Mouse (Mus musculus): ENCODE results near the gene Sdhc. TPM values are rescaled to one million over a fixed set of nuclear protein-coding genes. Genes with fewer than 3 reads are reported as not detected.

Gene Sdhc
- total RNA-seq (2014; fragmentation: Nextera tagmentation) (150 and 178 TPM in 2 replicates), total RNA-seq (2017) (72.0 and 84.7 TPM in 2 replicates)

- ATAC-seq (replicated peaks; ENCODE audit: low FRiP score, low TSS enrichment, poor library complexity, severe bottlenecking) = peak; percentile 99
Observed at GRCm38 (mm10) chr1:171149974-171150760, at the start of gene Sdhc, which contains the start of gene Mpz. Sdhc (minus strand) TSS chr1:171150603. Mpz (plus strand) TSS chr1:171150711.

DNA sequence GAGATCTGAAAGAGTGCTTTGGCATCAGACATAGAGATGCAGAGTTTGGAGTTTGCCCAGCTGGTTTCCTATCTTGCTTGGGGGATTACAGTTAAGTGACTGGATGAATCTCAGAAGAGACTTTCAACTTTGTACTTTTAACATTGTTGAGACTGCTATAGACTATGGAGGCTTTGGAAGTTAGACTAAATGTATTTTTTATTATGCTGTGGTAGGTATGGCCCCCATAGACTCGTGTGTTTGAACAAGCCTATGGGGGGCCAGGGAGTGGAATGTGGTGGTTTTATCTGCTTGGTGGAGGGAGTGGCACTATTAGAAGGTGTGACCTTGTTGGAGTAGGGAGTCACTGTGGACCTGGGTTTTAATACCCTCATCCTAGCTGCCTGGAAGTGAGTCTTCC, 49.1 kb upstream of the Sdhc start:
- ATAC-seq (replicated peaks; ENCODE audit: low FRiP score, low TSS enrichment, poor library complexity, severe bottlenecking) = no peak

DNA sequence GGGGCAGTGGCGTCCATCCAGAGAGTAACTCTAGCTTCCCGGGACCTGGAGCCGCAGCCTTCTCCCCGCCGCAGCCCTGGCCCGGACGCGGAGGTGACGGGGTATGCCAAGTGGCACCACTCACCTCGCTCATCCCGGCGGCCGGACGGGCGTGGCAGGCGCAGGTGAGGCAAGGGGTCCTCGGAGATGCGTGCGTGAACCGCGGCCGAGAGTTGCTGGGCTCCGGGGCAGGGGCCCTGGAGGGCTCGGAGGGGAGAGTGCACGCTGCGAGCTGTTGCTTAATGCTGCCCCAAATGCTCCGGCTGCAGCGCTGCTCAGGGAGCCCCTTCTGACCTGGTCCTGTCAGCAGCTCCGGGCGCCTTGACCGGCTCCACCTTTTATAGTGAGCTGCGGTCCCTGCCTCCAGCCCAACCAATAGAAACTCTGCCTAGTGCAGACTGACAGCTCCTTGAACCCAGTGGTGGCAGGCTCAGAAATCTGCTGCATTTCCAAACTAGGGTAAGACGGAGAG, 45.5 kb upstream of the Sdhc start, which contains the start of gene Pcp4l1:
Gene Pcp4l1 (minus strand): TSS at position 382 of the 511 bp plus-strand sequence.
- ATAC-seq (replicated peaks; ENCODE audit: low FRiP score, low TSS enrichment, poor library complexity, severe bottlenecking) = peak; percentile 85

- ATAC-seq (replicated peaks; ENCODE audit: low FRiP score, low TSS enrichment, poor library complexity, severe bottlenecking) = peak; percentile 39; the same call in 1 of the 2 replicates
Observed at GRCm38 (mm10) chr1:171195046-171195822, 44.8 kb upstream of the Sdhc start.

DNA sequence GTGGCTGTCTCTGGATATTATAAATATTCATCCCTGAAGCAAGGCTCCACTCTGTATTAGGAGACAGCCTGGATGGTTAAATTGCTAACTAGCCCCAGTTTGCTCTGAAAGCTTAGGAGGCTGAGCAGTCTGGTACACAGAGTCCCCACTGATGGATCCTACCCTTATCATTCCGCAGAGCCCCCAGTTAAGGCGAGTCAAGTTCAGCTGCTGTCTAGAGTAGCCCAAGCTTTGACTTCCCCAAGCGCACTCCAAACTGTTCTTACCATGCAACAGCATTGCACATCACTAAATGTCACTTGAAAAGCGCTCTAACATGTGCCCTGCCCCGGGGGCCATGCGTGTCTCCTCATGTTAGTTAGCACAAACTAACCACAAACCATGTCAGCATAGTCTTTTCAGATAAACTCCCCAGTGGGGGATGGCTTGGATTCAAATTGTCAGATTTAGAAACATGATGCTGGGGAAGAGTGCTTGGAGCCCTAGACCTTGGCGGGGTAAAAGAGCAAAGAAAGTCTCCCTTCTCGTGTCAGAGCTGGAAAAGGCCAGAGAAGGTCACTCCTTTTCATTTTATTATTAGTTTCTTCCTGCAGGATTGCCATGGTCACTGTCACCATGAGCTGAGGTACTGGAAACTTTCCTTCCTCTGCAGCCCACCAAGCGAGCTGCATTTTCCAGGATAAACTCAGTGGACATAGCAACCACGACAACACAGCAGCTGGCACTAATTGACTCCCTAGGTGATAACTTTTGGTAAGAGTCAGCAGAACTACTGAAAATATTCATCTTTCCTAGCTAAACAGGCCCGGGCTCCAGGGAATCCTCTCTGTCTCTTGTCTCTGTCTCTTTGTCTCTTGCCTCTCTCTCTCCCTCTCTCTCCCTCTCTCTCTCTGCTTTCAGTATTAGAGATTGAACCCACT, 43.8 kb upstream of the Sdhc start:
- ATAC-seq (replicated peaks; ENCODE audit: low FRiP score, low TSS enrichment, poor library complexity, severe bottlenecking) = no peak

DNA sequence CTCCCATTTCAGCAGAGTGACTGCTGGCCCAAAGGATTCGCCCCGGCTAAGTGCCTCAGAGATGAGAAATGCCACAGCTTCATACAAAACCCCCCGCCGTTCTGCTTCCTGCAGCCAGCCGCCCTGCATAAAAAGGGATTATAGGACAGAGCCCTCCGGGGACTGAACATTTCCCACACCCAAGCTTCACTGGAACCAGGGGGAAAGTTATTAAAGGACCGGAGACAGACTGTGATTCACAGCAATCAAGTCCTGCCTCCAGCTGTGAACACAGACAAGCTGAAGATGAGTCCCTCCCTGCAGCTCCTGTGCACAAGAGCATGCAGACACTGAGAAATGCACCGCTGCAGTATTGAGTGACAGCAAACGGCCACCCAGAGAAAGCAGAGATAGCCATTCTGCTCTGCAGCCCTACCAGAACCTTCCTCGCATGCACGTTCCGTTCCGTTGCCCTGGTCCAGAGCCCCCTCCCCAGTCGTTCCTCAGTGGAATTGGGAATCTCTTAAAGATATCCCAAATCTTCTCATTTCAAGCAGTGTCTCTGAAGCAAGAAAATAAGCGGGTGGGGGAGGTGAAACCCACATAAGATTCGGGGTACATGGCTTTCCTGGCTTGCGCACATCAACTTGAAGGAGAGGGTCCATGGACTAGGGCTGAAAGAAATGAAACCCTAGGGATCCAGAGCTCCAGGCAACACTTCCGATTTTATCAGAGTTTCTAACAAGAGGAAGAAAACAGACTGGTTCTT, 42.9 kb upstream of the Sdhc start:
- ATAC-seq (replicated peaks; ENCODE audit: low FRiP score, low TSS enrichment, poor library complexity, severe bottlenecking) = no peak

DNA sequence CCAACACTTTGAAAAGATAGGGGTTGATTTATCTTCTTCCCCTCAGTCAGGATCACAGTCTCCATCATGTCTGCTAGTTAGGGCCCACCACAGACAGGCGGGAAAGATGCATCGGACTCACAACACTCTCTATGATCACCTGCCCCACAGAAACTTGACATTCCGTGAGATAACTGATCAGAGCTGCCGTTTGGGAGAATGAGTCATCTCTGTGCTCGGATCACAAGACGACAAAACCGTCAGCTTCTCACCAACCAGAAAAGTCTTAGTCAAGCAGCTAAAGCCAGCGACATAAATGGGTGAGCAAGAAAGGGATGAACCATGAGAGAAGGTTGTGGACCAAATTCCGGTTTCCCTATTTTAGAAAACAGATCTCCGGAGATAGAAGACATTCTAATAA, 41.9 kb upstream of the Sdhc start:
- no peak for ATAC-seq (replicated peaks; ENCODE audit: low FRiP score, low TSS enrichment, poor library complexity, severe bottlenecking)

DNA sequence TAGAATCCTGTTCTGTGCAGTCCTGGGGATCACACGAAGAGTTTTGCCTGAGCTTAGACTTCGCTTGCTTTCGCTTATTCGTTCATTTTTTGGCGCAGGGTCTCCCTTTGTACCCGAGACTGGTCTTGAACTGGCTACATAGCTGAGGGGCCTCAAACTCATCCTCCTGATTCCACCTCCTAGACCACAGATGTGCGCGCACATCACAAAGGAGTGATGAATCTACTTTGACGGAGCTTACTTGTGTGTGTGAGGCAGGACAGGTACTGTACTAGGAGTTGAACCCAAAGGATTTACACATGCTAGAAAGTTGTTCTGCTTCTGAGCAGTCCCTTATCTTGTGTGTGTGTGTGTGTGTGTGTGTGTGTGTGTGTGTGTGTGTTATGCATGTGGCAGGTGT, 40.4 kb upstream of the Sdhc start:
- ATAC-seq (replicated peaks; ENCODE audit: low FRiP score, low TSS enrichment, poor library complexity, severe bottlenecking) = no peak

DNA sequence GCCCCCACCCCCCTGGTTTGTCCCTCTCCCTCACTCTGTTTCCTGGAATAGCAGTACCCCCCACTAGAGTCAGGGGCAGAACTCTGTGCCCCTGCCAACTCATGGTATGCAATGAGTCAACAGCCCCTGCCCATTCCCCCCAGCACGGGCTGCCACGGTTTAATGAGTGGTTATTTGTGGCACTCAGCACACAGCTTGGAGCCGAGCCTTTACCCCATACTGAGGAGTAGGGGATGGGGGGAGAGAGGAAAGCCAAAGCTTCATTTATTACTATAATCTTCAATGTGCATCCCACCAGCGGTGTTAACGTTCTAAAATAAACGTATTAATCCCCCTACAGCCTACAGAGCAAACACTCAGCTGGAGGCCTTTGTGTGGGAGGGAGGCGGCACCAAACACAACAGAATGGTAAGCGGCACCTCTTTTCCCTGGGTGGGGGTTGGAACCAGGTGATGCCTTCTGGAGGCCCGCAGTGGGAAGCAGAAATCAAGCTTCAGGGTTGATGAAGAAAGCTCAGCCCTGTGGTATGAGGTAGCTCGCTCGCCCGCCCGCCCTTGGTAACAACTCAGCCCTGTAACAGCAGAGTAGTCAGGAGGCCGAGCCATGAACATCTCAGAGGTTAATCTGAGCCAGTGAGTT, 39.2 kb upstream of the Sdhc start:
- no peak for ATAC-seq (replicated peaks; ENCODE audit: low FRiP score, low TSS enrichment, poor library complexity, severe bottlenecking)

DNA sequence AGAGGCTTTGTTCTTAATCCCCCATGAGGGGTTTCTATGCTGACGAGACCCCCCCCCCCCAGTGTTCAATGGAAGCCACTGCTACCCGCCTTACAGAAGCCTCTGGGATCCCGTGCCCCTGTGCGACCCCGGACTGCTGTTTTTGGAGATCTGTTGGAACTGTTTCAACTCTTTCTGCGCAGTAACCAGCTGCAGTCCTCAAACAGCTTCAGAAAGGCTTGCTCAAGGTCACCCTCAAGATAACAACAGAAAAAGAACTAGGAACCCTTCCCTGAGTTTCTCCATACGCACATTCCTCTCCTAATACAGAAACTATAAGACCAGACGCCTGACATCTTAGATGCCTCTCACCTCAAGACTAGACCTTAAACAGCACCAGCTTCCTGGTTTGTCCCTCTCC, 38.6 kb upstream of the Sdhc start:
- ATAC-seq (replicated peaks; ENCODE audit: low FRiP score, low TSS enrichment, poor library complexity, severe bottlenecking) = no peak

DNA sequence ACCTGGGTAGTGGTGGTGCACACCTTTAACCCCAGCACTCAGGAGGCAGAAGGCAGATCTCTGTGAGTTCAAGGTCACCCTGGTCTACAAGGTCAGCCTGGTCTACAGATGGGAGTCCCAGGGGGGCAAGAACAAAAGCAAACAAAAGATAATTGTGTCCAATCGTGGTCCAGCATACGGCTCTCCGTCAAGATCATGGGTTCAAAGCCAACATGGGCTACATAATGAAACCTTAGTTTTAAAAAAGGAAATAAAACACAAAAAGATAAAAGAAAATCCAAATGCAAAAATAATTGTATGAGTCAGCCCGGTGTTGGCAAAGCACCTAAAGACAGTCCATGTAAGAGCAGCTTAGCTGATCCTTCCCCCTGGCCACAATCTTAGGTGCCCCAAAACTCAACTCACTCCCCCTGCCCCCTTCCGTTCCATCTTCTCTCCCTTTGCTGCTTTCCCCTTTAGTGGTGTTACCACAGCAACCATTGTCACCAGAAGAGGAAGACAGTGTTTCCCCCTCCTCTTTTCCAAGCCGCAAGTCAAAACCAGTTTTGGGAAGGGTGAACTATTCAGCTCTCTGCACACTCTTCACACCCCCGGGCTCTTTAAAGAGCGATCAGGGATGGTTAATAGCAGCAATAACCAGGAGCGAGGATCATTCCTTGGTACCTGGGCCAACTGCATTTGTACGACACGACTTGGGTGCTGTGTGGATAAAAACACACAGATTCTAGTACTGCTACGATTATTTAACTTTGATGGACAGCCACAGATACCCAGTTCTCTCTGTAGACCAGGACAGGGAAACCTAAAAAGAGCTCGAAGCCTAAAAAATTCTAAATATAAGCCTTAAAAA, 37.7 kb upstream of the Sdhc start:
- ATAC-seq (replicated peaks; ENCODE audit: low FRiP score, low TSS enrichment, poor library complexity, severe bottlenecking) = no peak

DNA sequence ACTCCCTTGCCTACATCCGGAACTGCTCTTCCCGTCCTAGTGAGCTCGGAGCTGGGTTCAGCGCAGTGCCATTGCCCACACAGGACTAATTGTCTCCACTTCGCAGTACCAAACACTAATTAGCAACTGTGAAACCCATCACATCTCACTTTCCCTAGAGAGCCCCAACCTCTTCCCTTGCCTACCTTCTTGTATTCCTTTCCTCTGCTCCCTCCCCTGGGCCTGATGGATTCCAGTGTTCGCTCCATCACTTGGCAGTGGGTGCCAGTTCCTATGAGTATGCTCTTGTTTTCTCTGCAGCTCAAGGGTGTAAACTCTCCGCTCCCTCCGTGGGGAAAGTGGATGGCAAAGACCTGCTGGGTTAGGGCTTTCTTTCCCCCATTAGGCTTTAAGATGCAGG, 35.3 kb upstream of the Sdhc start:
- no peak for ATAC-seq (replicated peaks; ENCODE audit: low FRiP score, low TSS enrichment, poor library complexity, severe bottlenecking)

DNA sequence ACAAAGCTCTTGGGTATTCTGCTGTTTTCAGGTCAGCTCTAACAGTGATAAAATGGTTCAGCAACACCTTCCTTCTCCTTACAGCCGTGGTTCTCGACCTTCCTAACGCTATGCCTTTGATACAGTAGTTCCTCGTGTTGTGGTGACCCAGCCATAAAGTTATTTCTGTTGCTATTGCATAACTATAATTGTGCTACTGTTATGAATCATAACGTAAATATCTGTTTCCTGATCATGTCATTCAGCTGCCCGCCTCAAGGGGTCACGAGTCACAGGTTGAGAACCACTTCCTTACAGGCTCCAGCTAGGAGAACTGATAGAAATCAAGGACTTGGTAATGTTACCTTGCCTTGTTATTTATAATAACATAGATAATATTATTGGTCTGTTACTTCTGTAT, 33.9 kb upstream of the Sdhc start:
- ATAC-seq (replicated peaks; ENCODE audit: low FRiP score, low TSS enrichment, poor library complexity, severe bottlenecking) = peak; percentile 74

DNA sequence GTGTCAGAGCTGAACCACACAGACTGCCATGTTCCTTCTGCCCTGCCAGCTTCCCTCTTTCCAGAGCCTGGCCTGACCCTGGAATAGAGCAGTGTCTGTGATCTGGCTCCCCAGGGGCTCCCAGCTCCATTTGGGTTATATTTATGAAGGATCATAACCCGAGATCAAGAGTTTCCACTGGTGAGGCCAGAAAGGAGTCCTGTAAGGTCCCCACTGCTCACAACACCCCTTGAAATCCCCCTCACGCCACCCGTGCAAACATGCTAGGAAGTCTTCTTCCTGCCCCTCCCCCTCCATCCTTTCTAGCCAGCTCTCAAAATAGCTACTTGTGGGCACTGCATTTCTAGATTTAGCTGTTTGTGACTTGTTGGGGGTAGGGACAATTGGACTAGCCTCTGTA, 33.2 kb upstream of the Sdhc start:
- no peak for ATAC-seq (replicated peaks; ENCODE audit: low FRiP score, low TSS enrichment, poor library complexity, severe bottlenecking)

DNA sequence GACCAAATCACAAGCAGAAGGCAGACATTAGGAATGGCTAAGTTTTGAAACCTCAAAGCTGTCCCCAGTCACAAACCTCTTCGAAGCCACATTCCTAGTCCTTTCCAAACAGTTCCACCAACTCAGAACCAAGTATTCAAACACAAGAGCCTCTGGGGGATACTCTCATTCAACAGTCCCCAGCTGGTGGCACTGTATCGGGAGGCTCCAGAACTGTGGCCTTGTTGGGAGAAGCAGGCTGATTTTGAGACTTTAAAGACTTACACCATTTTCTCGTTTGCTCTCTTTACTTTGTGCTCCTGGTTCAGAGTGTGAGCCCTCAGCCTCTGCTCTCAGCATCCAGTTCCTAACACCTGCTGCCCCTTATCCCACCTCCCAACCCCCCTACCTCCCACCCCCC, 32.6 kb upstream of the Sdhc start:
- no peak for ATAC-seq (replicated peaks; ENCODE audit: low FRiP score, low TSS enrichment, poor library complexity, severe bottlenecking)

DNA sequence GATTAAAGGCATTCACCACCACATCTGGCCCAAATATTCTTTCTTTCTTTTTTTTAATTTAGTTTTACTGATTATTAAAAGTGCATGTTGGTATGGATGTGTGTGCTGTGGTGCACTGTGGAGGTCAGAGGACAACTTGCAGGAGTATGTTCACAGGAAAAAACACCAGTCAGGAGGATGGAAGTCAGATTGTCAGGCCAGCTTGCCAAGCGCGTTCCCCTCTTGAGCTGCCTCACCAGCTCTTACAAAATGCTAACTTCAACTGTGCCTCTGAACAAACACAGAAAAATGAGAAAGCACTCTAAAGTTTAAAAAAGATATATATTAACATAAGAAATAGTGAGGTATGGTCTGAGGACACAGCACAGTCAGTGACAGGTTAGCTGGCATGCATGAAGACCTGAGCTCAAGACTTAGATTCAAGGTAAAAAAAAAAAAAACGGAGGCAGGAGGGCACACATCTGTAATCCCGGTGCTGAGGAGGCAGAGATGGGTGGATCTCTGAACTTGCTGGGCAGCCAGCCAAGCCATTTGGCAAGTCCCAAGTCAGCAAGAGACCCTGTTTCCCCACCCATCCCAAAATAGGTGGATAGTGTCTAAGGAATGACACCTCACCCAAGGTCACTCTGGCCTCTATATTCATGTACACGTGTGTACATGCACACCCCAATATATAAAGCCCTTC, 29.2 kb upstream of the Sdhc start:
- ATAC-seq (replicated peaks; ENCODE audit: low FRiP score, low TSS enrichment, poor library complexity, severe bottlenecking) = no peak

- ATAC-seq (replicated peaks; ENCODE audit: low FRiP score, low TSS enrichment, poor library complexity, severe bottlenecking) = no peak
Observed at GRCm38 (mm10) chr1:171172779-171173178, 22.4 kb upstream of the Sdhc start.
